Mouse (Mus musculus) mature B cell (primary cell): ENCODE measurements around the gene Zbtb1.

Experiments
- in situ Hi-C: fragments of 300-500 bp; cut with MboI; formaldehyde crosslinking; loops from 2 replicates; pipeline ENCODE4 v1.14.3; 2019

The Zbtb1 gene

DNA sequence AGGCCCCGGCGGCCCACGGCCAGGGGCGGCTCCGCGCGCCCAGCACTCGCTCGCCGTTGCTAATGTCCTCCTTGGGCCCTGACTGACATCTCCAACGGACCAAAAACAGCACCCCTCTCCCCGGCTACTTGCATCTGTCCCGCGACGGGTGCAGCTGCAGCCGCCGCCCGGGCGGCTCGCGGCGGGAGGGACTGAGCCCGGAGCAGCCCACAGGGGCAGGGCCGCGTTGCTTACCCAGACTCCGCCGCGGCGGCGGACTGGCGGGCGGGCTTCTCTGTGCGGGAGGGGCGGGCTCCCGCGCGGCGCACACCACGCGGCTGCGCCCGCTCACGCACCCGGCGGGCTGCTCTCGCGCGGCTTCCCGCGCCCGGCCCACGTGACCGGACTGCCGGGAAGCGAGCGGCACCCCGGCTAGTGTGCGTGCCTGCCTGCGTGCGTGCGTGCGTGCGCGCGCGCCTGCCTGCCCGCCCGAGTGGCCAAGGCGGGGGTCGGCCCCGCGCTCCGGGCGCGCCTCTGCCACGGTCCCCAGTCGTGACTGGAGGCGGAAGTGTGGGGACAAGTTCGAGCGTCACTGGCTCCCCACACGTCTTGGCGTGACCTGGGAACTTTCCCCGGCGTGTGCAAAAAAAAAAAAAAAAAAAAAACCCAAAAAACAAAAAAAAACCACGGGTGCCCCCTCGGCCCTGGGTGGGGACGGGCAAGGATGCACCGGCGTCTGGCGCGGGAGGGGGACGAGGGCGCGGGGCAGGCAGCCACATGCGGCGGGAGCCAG is 674 bp upstream of the Zbtb1 start, which contains the start of gene Zbtb25:
Gene Zbtb25, minus strand, starts transcription at position 397 of the 772 bp plus-strand sequence.
- in situ Hi-C loops = no loop called here

DNA sequence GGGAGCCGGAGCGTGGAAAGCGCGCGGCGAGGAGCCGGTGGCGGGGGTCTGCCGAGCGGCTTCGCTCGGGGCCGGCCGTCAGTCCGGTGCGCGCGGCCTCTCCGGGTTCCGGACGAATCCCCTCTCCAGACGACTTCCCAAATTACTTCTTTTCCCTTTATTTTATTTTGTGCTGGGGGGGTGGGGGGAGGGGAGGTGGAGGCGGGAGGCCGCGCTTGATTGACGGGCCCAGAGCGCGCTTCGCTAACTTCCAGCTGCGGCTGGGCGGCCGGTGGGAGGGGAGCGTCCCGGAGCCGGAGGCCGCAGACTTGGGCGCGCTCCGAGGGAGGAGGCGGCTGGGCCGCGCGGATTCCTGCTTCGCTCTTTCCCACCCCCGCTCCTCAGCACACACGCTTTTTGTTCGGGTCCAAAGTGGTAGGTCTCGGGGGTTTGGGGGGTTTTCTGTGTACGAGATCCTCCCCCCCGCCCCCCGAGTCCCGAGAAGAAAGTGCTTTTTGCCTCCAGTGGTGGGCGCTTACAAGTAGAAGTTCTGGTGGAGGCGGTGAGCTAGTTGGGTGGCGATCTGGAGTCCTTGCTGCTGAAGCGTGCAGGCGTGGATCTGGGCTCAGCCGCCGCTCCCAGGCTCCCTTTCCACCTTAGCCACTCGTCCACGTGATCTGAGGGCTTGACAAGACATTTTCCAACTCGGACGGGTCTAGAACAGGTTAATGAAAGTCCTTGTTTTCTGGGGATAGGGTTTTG is 935 bp downstream of the Zbtb1 start:
- in situ Hi-C loops = no loop called here

DNA sequence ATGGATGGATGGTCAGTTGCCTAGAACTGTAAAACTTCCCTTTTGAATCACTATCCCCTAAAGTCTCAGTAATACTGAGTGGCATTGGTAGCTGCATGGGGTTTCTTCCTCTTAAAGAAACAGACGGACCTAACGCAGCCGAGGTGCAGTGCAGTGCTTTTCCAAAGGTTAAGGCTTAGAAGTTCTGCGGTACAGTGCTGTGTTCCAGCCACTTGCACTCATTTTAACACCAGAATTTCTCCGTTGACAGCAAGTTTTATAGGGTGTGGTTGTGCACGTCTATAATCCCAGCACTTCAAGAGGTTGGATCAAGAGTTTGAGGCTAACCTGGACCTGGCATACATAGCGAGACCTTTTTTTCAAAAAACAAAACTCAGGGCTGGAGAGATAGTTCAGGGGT is 2.0 kb downstream of the Zbtb1 start:
- in situ Hi-C loops = no loop called here

GRCm38 (mm10) chr12:76372881-76373818 is 3.1 kb downstream of the Zbtb1 start:
- in situ Hi-C loops = no loop called here

DNA sequence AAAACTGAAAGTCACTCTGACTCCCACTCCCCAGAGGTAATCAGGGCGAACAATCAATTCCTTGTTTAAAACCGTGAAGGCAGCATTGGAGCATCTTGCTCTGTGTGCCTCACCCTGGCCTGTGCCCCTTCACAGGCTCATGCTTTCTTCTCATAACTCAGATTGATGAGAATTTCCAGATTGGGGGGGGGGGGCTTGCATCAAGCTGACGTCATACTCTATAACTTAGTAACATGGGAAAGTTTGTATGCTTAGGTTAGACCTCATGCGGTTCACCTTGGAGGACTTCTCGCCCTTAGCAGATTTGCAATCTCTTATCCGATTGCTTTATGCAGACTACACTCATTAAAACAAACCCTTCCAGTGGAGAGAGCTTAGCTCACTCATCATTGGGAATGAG is 3.9 kb downstream of the Zbtb1 start:
- in situ Hi-C loops = no loop called here

GRCm38 (mm10) chr12:76374911-76375310 is 4.8 kb downstream of the Zbtb1 start:
- in situ Hi-C loops = no loop called here

DNA sequence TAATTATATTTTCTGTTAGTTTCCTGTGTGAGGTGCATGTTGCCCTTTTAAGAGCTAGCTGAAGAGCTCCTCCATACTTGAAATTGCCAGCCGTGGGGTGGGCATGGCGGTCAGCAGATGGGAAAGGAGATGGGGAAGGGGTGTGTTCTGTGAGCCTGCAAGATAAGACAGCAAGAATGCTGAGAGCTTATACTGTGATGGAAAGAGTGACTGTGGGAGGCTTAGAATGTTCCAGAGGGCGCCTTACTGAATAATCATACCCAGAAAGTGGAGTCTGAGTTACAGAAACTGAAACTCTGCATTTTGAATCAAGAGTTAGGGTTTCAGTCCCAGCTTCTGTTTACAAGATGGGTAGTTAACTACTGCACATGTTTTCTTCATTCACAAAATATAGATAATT is 5.4 kb downstream of the Zbtb1 start:
- in situ Hi-C loops = no loop called here

DNA sequence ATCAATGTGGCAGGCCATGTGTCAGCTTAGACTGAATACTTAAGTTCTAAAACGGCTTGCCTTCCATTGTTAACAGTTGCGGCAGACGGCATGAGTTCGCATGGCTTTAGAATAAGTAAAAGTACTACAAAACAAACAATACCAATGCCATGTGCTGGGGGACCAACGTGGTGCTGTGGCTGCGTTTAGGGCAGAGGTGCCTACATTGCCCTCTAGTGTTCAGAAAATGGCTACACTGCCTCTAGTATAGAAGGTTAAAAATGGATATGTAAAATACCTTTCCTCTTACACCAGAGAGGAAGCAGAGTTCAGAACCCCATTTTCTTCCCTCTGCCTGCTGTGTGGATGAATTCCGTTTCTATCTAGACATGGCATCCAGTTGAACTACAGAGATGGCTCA is 6.6 kb downstream of the Zbtb1 start:
- in situ Hi-C loops = no loop called here

DNA sequence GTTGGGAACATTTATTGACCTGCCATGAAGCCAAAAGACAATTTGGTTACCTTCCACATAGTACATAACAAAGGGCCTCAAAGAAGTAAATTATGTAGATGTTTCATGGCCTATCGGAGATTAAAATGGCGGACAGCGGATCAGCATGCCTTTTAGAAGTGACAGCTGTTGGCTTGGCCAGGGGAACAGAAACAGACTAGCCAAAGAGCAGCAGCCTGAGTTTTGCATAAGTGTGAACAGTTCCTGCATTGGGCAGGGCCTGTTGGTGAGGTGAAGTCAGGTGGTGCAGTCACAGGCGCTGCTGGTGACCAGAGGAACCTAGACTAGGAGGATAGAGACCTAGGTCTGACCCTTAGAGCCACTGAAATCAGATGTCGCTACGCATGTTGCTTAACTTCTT is 7.0 kb downstream of the Zbtb1 start:
- in situ Hi-C loops = no loop called here

DNA sequence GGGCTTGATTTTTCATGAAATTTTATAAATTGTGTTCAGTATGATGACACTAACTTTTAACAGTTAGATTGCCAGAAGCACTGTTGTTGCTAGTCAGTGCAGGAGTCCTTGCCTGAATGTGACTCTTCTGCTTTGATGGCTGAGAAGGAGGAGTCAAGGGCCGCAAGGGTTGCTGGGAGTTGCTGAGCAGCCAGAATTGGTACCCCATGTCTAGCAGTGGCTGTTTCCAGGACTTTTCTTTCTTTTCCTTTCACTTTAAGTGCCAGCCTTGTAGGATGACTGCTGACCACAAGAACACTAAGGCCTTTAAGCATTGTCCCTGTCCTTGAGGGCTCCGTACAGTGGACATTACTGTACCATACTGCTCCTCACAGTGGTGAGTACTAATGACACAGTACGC is 7.7 kb downstream of the Zbtb1 start:
- in situ Hi-C loops = no loop called here

GRCm38 (mm10) chr12:76378556-76378955 is 8.5 kb downstream of the Zbtb1 start:
- in situ Hi-C loops = no loop called here

GRCm38 (mm10) chr12:76380151-76380550 is 10.1 kb downstream of the Zbtb1 start:
- in situ Hi-C loops = no loop called here

DNA sequence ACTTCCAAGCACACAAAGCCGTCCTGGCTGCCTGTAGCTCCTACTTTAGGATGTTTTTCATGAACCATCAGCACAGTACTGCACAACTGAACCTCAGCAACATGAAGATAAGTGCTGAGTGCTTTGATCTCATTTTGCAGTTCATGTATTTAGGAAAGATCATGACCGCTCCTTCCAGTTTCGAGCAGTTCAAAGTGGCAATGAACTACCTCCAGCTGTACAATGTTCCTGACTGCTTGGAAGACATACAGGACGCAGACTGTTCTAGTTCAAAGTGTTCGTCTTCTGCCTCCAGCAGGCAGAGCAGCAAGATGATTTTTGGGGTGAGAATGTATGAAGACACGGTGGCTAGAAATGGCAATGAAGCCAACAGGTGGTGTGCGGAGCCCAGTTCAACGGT is 15.3 kb downstream of the Zbtb1 start:
- in situ Hi-C loops = no loop called here

DNA sequence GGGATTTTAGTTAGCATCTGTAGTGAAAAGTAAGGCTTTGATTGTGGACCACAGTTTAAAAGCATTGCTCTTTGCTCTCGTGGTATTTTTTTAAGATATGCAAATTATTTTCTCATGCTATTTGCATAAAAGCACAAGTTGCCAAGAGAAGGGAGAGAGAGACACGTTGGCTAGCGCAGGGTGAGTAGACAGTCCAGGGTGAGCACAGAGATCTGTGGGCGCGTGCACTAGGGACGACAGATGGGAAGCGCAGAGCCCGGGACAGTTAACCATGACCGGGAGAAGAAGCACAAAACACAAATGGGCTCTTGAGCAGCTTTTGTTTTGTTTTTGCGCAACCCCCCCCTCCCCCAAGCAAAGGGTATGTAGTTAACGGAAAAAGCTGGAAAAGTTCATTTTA is 18.7 kb downstream of the Zbtb1 start:
- in situ Hi-C loops = no loop called here

DNA sequence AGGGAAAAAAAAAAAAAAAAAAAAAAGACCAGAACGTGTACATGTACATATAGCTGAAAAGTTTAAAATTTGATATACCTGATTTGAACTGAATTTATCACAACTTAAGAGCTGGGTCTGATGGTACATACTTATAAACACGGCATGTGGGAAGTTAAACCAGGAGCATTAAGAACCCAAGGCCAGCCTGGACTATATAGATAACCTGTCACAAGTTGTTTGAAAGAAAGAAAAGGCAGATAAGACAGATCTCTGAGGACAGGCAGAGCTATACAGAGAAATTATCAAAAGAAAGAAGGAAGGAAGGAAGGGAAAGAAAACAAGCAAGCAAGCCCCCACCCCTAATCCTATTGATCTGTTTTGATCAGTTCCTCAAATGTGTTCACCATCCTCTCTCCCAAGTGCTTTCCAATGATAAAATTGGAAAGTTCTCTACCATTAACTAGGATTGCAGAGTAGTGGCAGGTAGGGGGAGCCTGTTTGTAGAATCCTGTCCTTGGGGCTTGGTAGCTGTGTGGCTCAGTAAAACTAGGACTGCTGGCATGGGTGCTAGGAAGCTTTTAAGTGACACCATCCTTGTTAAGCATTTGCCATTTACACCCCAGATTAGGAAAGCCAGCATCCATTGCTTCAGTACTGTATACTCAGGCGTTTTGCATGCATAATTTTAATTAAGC is 21.7 kb downstream of the Zbtb1 start:
- in situ Hi-C loops = no loop called here

DNA sequence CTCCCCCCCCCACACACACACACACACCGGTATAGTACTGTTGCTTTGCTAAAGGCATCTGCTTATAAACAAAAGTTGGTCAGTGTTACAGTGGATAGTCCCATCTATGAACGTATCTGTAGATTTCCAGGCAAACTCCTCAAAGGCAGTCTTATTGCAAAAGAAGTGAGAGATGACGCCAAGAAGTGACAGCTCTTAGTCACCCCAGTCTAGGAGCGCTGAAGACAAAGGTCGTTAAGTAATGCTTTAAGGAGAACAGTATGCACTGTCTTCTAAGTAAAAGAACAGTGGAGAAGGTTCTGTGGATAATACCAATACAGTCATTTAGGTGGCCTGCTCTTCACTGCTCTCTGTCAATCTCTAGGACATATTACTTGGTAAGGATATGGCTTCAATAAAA is 22.9 kb downstream of the Zbtb1 start:
- in situ Hi-C loops = no loop called here

- in situ Hi-C loops = no loop called here
Observed at GRCm38 (mm10) chr12:76397281-76397680, 27.2 kb downstream of the Zbtb1 start.

- in situ Hi-C loops = no loop called here
Observed at GRCm38 (mm10) chr12:76401674-76402073, 31.6 kb downstream of the Zbtb1 start.

DNA sequence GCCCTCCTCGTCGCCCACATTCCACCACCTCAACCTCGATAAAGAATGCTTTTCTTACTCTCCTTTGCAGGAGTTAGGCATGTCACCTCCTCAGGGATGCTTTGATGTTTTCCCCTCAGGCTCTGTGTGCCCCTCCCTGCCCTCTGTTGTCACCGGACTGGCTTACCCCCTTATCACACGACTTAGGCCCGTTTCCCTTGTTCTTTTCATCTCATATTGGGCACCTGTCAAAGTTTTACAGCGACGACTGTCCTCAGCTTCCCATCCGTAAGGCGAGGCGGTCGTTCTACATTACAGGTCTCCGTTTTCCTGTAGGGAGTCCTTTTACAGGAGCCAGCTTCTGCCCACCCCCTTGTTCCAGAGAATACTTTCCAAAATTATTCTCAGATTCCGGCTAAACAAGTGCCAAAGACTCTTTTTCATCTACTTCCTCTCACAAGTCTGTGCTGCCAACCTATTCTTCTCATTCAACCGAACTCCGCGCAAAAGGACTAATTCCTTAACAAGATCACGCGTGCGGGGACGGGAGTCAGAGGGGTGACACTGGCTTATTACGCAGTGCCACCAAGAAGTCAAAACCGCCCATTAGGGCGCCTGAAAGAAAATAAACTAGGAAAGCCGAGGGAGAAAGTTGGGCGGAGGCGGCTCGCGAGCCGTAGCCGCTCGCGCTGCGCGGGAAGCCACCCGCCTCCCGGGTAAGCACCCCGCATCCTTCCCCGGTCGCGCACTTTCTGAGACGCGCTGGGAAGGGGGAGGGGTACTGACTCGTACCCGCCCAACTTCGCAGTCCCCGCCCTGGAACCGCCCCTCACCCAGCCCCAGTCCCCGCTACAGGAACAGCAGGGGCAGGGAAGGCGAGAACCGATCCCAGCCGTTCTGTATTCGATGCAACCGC is 33.2 kb downstream of the Zbtb1 start:
- in situ Hi-C loops = no loop called here

DNA sequence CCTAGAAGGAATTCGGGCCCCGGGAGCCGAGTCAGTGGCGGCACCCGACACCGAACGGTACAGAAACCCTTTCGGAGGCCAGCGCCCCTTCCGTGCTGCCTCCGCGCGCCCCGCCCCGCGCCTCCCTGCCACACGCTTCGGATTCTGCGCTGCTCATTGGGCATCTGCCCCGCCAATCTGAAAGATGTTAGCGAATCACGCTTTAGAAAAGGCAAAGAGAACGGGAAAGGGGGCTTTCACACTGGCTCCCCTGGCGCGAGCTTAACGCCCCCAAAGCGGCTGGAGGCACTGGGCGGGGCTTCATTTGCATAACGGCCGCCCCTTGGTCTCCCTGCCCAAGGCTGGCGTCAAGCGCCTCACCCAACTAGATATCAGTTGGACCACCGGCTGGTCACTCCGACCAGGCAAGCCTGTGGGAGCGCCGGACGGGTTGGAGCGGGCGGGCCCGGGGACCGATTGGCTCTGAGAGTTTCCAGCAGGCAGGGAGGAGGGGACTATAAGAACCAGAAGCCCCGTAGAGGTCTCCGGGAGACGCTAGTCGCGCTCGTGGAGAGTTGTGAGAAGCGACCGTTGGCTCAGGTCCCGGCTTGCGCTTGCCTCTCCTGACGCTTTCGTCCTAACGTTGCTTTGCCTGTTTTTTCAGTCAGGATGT is 33.9 kb downstream of the Zbtb1 start, which contains the start of gene Hspa2:
Gene Hspa2, plus strand, starts transcription at position 291 of the 652 bp plus-strand sequence.
- in situ Hi-C loops = no loop called here
